Mouse (Mus musculus) stomach, embryonic 15.5 days (tissue): ENCODE data around the gene Smc3. TPM values are rescaled to one million over a fixed set of nuclear protein-coding genes. Genes with fewer than 3 reads are reported as not detected.
A peak's percentile ranks its signal among the peaks of the same experiment; 100 is the strongest.

Experiments used
- ATAC-seq: fragments of 200-750 bp; cut with Nextera tagmentation; 2 replicates; pipeline ENCODE4 v1.8.0; 2017; ENCODE audit warnings: low read depth, moderate number of reproducible peaks, moderate TSS enrichment; ENCODE audit not compliant: insufficient read depth, low FRiP score
- H3K27ac ChIP-seq: fragments of 300-500 bp; sonication (generic); 2 replicates; pipeline ENCODE4 v1.5.1; 2015; ENCODE audit warnings: mild to moderate bottlenecking, inconsistent platforms
- H3K27me3 ChIP-seq: fragments of 300-500 bp; sonication (generic); replicated peaks from 2 replicates; pipeline ENCODE4 v1.6.1; 2015; ENCODE audit warnings: inconsistent platforms
- H3K36me3 ChIP-seq: fragments of 300-500 bp; sonication (generic); 2 replicates; pipeline ENCODE4 v1.6.1; 2015; ENCODE audit warnings: inconsistent platforms
- H3K4me1 ChIP-seq: fragments of 300-500 bp; sonication (generic); 2 replicates; pipeline ENCODE4 v1.6.1; 2015; ENCODE audit warnings: inconsistent platforms
- H3K4me2 ChIP-seq: fragments of 300-500 bp; sonication (generic); 2 replicates; pipeline ENCODE4 v1.6.1; 2015; ENCODE audit warnings: mild to moderate bottlenecking, inconsistent platforms
- H3K4me3 ChIP-seq: fragments of 300-500 bp; sonication (generic); replicated peaks from 2 replicates; pipeline ENCODE4 v1.5.1; 2015; ENCODE audit warnings: inconsistent platforms
- H3K9ac ChIP-seq: fragments of 300-500 bp; sonication (generic); 2 replicates; pipeline ENCODE4 v1.6.1; 2015; ENCODE audit warnings: inconsistent platforms
- H3K9me3 ChIP-seq: fragments of 300-500 bp; sonication (generic); 2 replicates; pipeline ENCODE4 v1.6.1; 2016; ENCODE audit warnings: inconsistent platforms
- WGBS: fragments of 180-500 bp; shearing (Covaris S2); methylation state at CpG from one replicate; pipeline ENCODE4 v1.1.7; 2015; 5-methylcytosine and 5-hydroxymethylcytosine counted together
- polyA plus RNA-seq: library from polyadenylated mRNA; unstranded; fragments of >200 nt; fragmentation: Nextera tagmentation; extraction: Ambion mirVana; gene quantifications from 2 replicates; pipeline ENCODE4 v1.2.1, GENCODE M21; 2015

Gene Smc3
- polyA plus RNA-seq, 1 experiment from 2014 or later: 65.5 TPM

GRCm38 (mm10) chr19:53567864-53568263, 32.3 kb upstream of the Smc3 start:
- H3K4me2 ChIP-seq: no peak overlapping the region
- H3K4me1 ChIP-seq: 0 out of 2 replicates have a peak, but pooled peaks cover 2% of the 10 kb centered on the region
- H3K4me3 ChIP-seq: no peak overlapping the region
- H3K36me3 ChIP-seq: no peaks in the 10 kb centered on the region
- no peaks in the 10 kb centered on the region for H3K27me3 ChIP-seq
- H3K27ac ChIP-seq: no peak overlapping the region
- no peaks in the 10 kb centered on the region for H3K9me3 ChIP-seq
- H3K9ac ChIP-seq: no peak overlapping the region
- ATAC-seq: no peak
- WGBS: 51% methylated on average over 11 of the region's 11 CpGs

- 79% methylated on average over 3 of the region's 3 CpGs for WGBS
- Histone ChIP-seq H3K36me3 (no peaks in the 10 kb centered on the region), H3K4me1 (0 out of 2 replicates have a peak, but pooled peaks cover 5% of the 10 kb centered on the region), H3K27ac (no peak overlapping the region), H3K9me3 (no peaks in the 10 kb centered on the region), H3K9ac (no peak overlapping the region), H3K4me3 (no peak overlapping the region), H3K4me2 (no peak overlapping the region), H3K27me3 (no peaks in the 10 kb centered on the region)
- no peak for ATAC-seq
Measured at GRCm38 (mm10) chr19:53568553-53568952, 31.6 kb upstream of the Smc3 start.

GRCm38 (mm10) chr19:53571056-53571455, 29.1 kb upstream of the Smc3 start:
- Histone ChIP-seq H3K27ac (no peak overlapping the region), H3K4me2 (no peak overlapping the region), H3K9me3 (no peaks in the 10 kb centered on the region), H3K4me3 (no peak overlapping the region), H3K4me1 (0 out of 2 replicates have a peak, but pooled peaks cover 5% of the 10 kb centered on the region), H3K9ac (no peak overlapping the region), H3K36me3 (no peaks in the 10 kb centered on the region), H3K27me3 (no peaks in the 10 kb centered on the region)
- no peak for ATAC-seq
- WGBS: 61% methylated on average over 4 of the region's 4 CpGs

GRCm38 (mm10) chr19:53571501-53572428, 28.4 kb upstream of the Smc3 start:
- no peak overlapping the region for H3K4me2 ChIP-seq
- H3K27ac ChIP-seq: no peak overlapping the region
- H3K4me1 ChIP-seq: 0 out of 2 replicates have a peak, but pooled peaks cover 5% of the 10 kb centered on the region
- no peaks in the 10 kb centered on the region for H3K9me3 ChIP-seq
- H3K4me3 ChIP-seq: no peak overlapping the region
- H3K27me3 ChIP-seq: no peaks in the 10 kb centered on the region
- H3K9ac ChIP-seq: no peak overlapping the region
- no peak for ATAC-seq
- WGBS: 71% methylated on average over 18 of the region's 18 CpGs
- H3K36me3 ChIP-seq: no peaks in the 10 kb centered on the region

- peak; percentile 43; the same call in 1 of the 2 replicates for ATAC-seq
- H3K4me1 ChIP-seq: 0 out of 2 replicates have a peak, but pooled peaks cover 5% of the 10 kb centered on the region
- 32% methylated on average over 12 of the region's 12 CpGs for WGBS
- no peak overlapping the region for H3K4me2 ChIP-seq
- no peaks in the 10 kb centered on the region for H3K27me3 ChIP-seq
- no peak overlapping the region for H3K9ac ChIP-seq
- H3K4me3 ChIP-seq: no peak overlapping the region
- H3K27ac ChIP-seq: no peak overlapping the region
- no peaks in the 10 kb centered on the region for H3K36me3 ChIP-seq
- H3K9me3 ChIP-seq: no peaks in the 10 kb centered on the region
Measured at GRCm38 (mm10) chr19:53572607-53573006, 27.6 kb upstream of the Smc3 start.

GRCm38 (mm10) chr19:53573151-53573550, 27.0 kb upstream of the Smc3 start:
- Histone ChIP-seq H3K36me3 (no peaks in the 10 kb centered on the region), H3K9ac (no peak overlapping the region), H3K4me3 (no peak overlapping the region), H3K27ac (no peak overlapping the region), H3K9me3 (no peaks in the 10 kb centered on the region), H3K4me2 (no peak overlapping the region), H3K4me1 (0 out of 2 replicates have a peak, but pooled peaks cover 5% of the 10 kb centered on the region), H3K27me3 (no peaks in the 10 kb centered on the region)
- WGBS: 71% methylated on average over 3 of the region's 3 CpGs
- ATAC-seq: no peak

GRCm38 (mm10) chr19:53574131-53574530, 26.1 kb upstream of the Smc3 start:
- no peak overlapping the region for H3K4me2 ChIP-seq
- no peaks in the 10 kb centered on the region for H3K36me3 ChIP-seq
- no peak for ATAC-seq
- 0 out of 2 replicates have a peak, but pooled peaks cover 5% of the 10 kb centered on the region for H3K4me1 ChIP-seq
- 64% methylated on average over 8 of the region's 8 CpGs for WGBS
- H3K4me3 ChIP-seq: no peak overlapping the region
- no peaks in the 10 kb centered on the region for H3K27me3 ChIP-seq
- H3K27ac ChIP-seq: no peak overlapping the region
- no peak overlapping the region for H3K9ac ChIP-seq
- H3K9me3 ChIP-seq: no peaks in the 10 kb centered on the region

GRCm38 (mm10) chr19:53574546-53574945, 25.7 kb upstream of the Smc3 start:
- no peak overlapping the region for H3K27ac ChIP-seq
- 0 out of 2 replicates have a peak, but pooled peaks cover 5% of the 10 kb centered on the region for H3K4me1 ChIP-seq
- H3K4me2 ChIP-seq: no peak overlapping the region
- H3K27me3 ChIP-seq: no peaks in the 10 kb centered on the region
- H3K36me3 ChIP-seq: no peaks in the 10 kb centered on the region
- no peak overlapping the region for H3K4me3 ChIP-seq
- H3K9me3 ChIP-seq: no peaks in the 10 kb centered on the region
- WGBS: 84% methylated on average over 7 of the region's 7 CpGs
- no peak overlapping the region for H3K9ac ChIP-seq
- no peak for ATAC-seq

- Histone ChIP-seq H3K27ac (no peak overlapping the region), H3K27me3 (no peaks in the 10 kb centered on the region), H3K4me1 (0 out of 2 replicates have a peak, but pooled peaks cover 5% of the 10 kb centered on the region), H3K4me3 (no peak overlapping the region), H3K4me2 (no peak overlapping the region), H3K9ac (no peak overlapping the region), H3K9me3 (no peaks in the 10 kb centered on the region), H3K36me3 (no peaks in the 10 kb centered on the region)
- no peak for ATAC-seq
- WGBS: 78% methylated on average over 4 of the region's 4 CpGs
Measured at GRCm38 (mm10) chr19:53575296-53576010, 24.7 kb upstream of the Smc3 start.

- H3K9ac ChIP-seq: no peak overlapping the region
- H3K27me3 ChIP-seq: no peaks in the 10 kb centered on the region
- 0 out of 2 replicates have a peak, but pooled peaks cover 5% of the 10 kb centered on the region for H3K4me1 ChIP-seq
- ATAC-seq: no peak
- H3K27ac ChIP-seq: no peak overlapping the region
- no peaks in the 10 kb centered on the region for H3K9me3 ChIP-seq
- H3K4me3 ChIP-seq: no peak overlapping the region
- no peak overlapping the region for H3K4me2 ChIP-seq
- no peaks in the 10 kb centered on the region for H3K36me3 ChIP-seq
- WGBS: 57% methylated on average over 7 of the region's 7 CpGs
Measured at GRCm38 (mm10) chr19:53576061-53576460, 24.1 kb upstream of the Smc3 start.

GRCm38 (mm10) chr19:53577025-53577800, 23.0 kb upstream of the Smc3 start:
- 52% methylated on average over 11 of the region's 11 CpGs for WGBS
- ATAC-seq: no peak

More at GRCm38 (mm10) chr19:53577025-53577800, 23.0 kb upstream of the Smc3 start:
- Histone ChIP-seq H3K4me1 (0 out of 2 replicates have a peak, but pooled peaks cover 5% of the 10 kb centered on the region), H3K27ac (no peak overlapping the region), H3K4me2 (no peak overlapping the region), H3K4me3 (no peak overlapping the region), H3K27me3 (no peaks in the 10 kb centered on the region), H3K36me3 (no peaks in the 10 kb centered on the region), H3K9me3 (no peaks in the 10 kb centered on the region), H3K9ac (no peak overlapping the region)
